In the genomic region with DNA sequence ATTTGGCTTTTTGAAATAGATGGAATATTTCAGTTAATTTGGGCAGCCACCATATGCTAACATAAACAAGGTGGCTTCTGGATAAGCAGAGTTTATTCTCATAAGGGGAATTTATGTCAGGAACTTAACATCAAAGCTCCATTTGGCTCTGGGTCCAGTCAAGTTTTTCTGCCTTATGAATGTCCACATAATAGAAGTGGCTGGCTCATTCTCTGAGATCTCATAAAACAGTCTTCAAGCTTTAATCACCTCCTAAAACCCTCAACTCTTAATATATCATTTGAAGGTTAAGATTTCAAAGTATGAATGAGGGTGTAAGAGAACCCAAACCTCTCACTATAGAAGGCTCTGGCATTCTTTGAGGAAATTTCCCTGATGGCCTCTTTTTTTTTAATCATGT, we compare ENCODE assay signal across 28 mouse cellular contexts.
DNase-seq lines count a peak whose midpoint lies in the region; ATAC-seq and TF ChIP-seq lines count a peak whose summit lies in the region.
"Had no signal": no experiment of that assay in that cellular context is flagged by ENCODE, and none has a peak within 500 bp of the region (broad histone marks: within the 10 kb centered on the region; RNA-seq: fewer than 3 reads in every experiment).

No protein-coding gene starts in this region.

- no peak for ATAC-seq in embryonic facial prominence, embryonic 14.5 days (ENCODE audit: low read depth)
- no peak for ATAC-seq in kidney, postnatal 0 days (replicated peaks; ENCODE audit: low FRiP score, low read depth)
- ATAC-seq: forebrain, embryonic 15.5 days; hindbrain, postnatal 0 days had no signal

- no peaks in the 10 kb centered on the region for H3K9me3 ChIP-seq in embryonic facial prominence, embryonic 14.5 days (ENCODE audit: control insufficient read depth, low read length)
- no peaks in the 10 kb centered on the region for H3K9me3 ChIP-seq in embryonic facial prominence, embryonic 10.5 days
- no peaks in the 10 kb centered on the region for H3K9me3 ChIP-seq in kidney, postnatal 0 days (replicated peaks; ENCODE audit: low read length)
- H3K9me3 ChIP-seq: embryonic facial prominence, embryonic 12.5 days; forebrain, embryonic 12.5 days; forebrain, embryonic 15.5 days; G1E; heart, embryonic 10.5 days; heart, embryonic 13.5 days had no signal

- no peaks in the 10 kb centered on the region for H3K36me3 ChIP-seq in embryonic facial prominence, embryonic 14.5 days (ENCODE audit: control insufficient read depth, insufficient read depth, low read length)
- no peaks in the 10 kb centered on the region for H3K36me3 ChIP-seq in embryonic facial prominence, embryonic 10.5 days (replicated peaks)
- no peaks in the 10 kb centered on the region for H3K36me3 ChIP-seq in kidney, postnatal 0 days (ENCODE audit: insufficient read depth, low read length)
- H3K36me3 ChIP-seq: embryonic facial prominence, embryonic 12.5 days; forebrain, embryonic 12.5 days; forebrain, embryonic 15.5 days; G1E; heart, embryonic 10.5 days; heart, embryonic 13.5 days had no signal

- DNase-seq in embryonic facial prominence, embryonic 14.5 days (ENCODE audit: low spot score), result peak; percentile 49
- no peak for DNase-seq in embryonic facial prominence, embryonic 10.5 days (ENCODE audit: low spot score)
- DNase-seq in kidney, postnatal 0 days (ENCODE audit: low spot score), result peak; percentile 78
- no peak for DNase-seq in kidney, postnatal 10 days
- peak; percentile 37 for DNase-seq in 3T3-L1 (ENCODE audit: low read depth, low spot score)
- DNase-seq in hindlimb bud, embryonic 11.5 days (ENCODE audit: extremely low spot score, low read depth, low spot score), result peak; percentile 56
- no peak for DNase-seq in cerebellum, adult 2 months
- DNase-seq: adrenal gland, adult 2 months; adrenal gland, postnatal 14 days; B cell, adult 2 months; cerebellum, adult 11 months; cerebellum, adult 8-10 months; cerebellum, postnatal 14 days; gastrocnemius, postnatal 10 days; gastrocnemius, postnatal 36 days; heart, adult 2 months; heart, postnatal 14 days; heart, postnatal 4 days had no signal

- H3K27ac ChIP-seq in embryonic facial prominence, embryonic 14.5 days (replicated peaks; ENCODE audit: low read depth, low read length), result no peak overlapping the region
- H3K27ac ChIP-seq in embryonic facial prominence, embryonic 10.5 days (replicated peaks), result no peak overlapping the region
- no peak overlapping the region for H3K27ac ChIP-seq in kidney, postnatal 0 days
- no peak overlapping the region for H3K27ac ChIP-seq in cerebellum, adult 2 months (ENCODE audit: insufficient read depth, low read length)
- H3K27ac ChIP-seq: embryonic facial prominence, embryonic 12.5 days; forebrain, embryonic 12.5 days; forebrain, embryonic 15.5 days; heart, adult 2 months; heart, embryonic 10.5 days; heart, embryonic 13.5 days; hindbrain, embryonic 14.5 days; hindbrain, postnatal 0 days had no signal

- no peak overlapping the region for H3K4me2 ChIP-seq in embryonic facial prominence, embryonic 14.5 days (ENCODE audit: low read depth, low read length)
- no peak overlapping the region for H3K4me2 ChIP-seq in kidney, postnatal 0 days (ENCODE audit: low read length)
- H3K4me2 ChIP-seq: embryonic facial prominence, embryonic 12.5 days; forebrain, embryonic 12.5 days; forebrain, embryonic 15.5 days; heart, embryonic 13.5 days; hindbrain, embryonic 14.5 days had no signal

- no peak overlapping the region for H3K9ac ChIP-seq in embryonic facial prominence, embryonic 14.5 days (ENCODE audit: low read depth, low read length)
- H3K9ac ChIP-seq in kidney, postnatal 0 days (ENCODE audit: low read depth, low read length), result no peak overlapping the region
- H3K9ac ChIP-seq: embryonic facial prominence, embryonic 12.5 days; forebrain, embryonic 12.5 days; forebrain, embryonic 15.5 days; heart, embryonic 13.5 days; hindbrain, embryonic 14.5 days had no signal

- H3K4me3 ChIP-seq in embryonic facial prominence, embryonic 14.5 days (ENCODE audit: low read depth, low read length), result no peak overlapping the region
- H3K4me3 ChIP-seq in embryonic facial prominence, embryonic 10.5 days, result no peak overlapping the region
- no peak overlapping the region for H3K4me3 ChIP-seq in kidney, postnatal 0 days (replicated peaks; ENCODE audit: low read depth, low read length)
- H3K4me3 ChIP-seq in cerebellum, adult 2 months (replicated peaks; ENCODE audit: insufficient read depth, low read depth, low read length), result no peak overlapping the region
- H3K4me3 ChIP-seq: embryonic facial prominence, embryonic 12.5 days; erythroblast, embryonic 14.5 days; forebrain, embryonic 12.5 days; forebrain, embryonic 15.5 days; heart, adult 2 months; heart, embryonic 10.5 days; heart, embryonic 13.5 days had no signal

- no peak for TF ChIP-seq POLR2A in cerebellum, adult 2 months (IDR thresholded peaks at IDR 0.05; ENCODE audit: borderline replicate concordance, insufficient read depth, low read length)

- H3K27me3 ChIP-seq in embryonic facial prominence, embryonic 14.5 days (replicated peaks; ENCODE audit: control insufficient read depth, insufficient read depth, low read length), result no peaks in the 10 kb centered on the region
- no peaks in the 10 kb centered on the region for H3K27me3 ChIP-seq in embryonic facial prominence, embryonic 10.5 days (replicated peaks; ENCODE audit: low read depth, poor library complexity, severe bottlenecking)
- no peaks in the 10 kb centered on the region for H3K27me3 ChIP-seq in kidney, postnatal 0 days (ENCODE audit: insufficient read depth, low read length)
- H3K27me3 ChIP-seq in cerebellum, adult 2 months (ENCODE audit: control insufficient read depth, insufficient read depth, low read length), result no peaks in the 10 kb centered on the region
- H3K27me3 ChIP-seq: CH12.LX; embryonic facial prominence, embryonic 12.5 days; forebrain, embryonic 12.5 days; forebrain, embryonic 15.5 days; heart, embryonic 13.5 days had no signal

- no peak for TF ChIP-seq CTCF in kidney, postnatal 0 days (IDR thresholded peaks at IDR 0.05; ENCODE audit: low read depth)
- no peak for TF ChIP-seq CTCF in cerebellum, adult 2 months (IDR thresholded peaks at IDR 0.05; ENCODE audit: borderline replicate concordance, insufficient read depth, low read depth, low read length)

- H3K4me1 ChIP-seq in embryonic facial prominence, embryonic 14.5 days (ENCODE audit: control insufficient read depth, insufficient read depth, low read length), result no peaks in the 10 kb centered on the region
- no peaks in the 10 kb centered on the region for H3K4me1 ChIP-seq in embryonic facial prominence, embryonic 10.5 days
- H3K4me1 ChIP-seq in kidney, postnatal 0 days (replicated peaks; ENCODE audit: insufficient read depth, low read length), result no peaks in the 10 kb centered on the region
- H3K4me1 ChIP-seq in cerebellum, adult 2 months (ENCODE audit: control insufficient read depth, insufficient read depth, low read length), result no peaks in the 10 kb centered on the region
- H3K4me1 ChIP-seq: embryonic facial prominence, embryonic 12.5 days; forebrain, embryonic 12.5 days; forebrain, embryonic 15.5 days; heart, embryonic 10.5 days; heart, embryonic 13.5 days had no signal

Comparison
In these comparisons a context has a peak if more than half of its experiments do, and no peak if none do; other contexts are left out.
1. DNase-seq: peak in embryonic facial prominence, embryonic 14.5 days (single experiment), kidney, postnatal 0 days (single experiment), 3T3-L1 (single experiment) and hindlimb bud, embryonic 11.5 days (single experiment); none in embryonic facial prominence, embryonic 10.5 days (single experiment), kidney, postnatal 10 days (single experiment) and cerebellum, adult 2 months (0 of 2).